ENCODE assay signal across 22 mouse cellular contexts in genomic region chr17:10784401-10784920, GRCm38 (mm10). TPM values are rescaled to one million over a fixed set of nuclear protein-coding genes. Genes with fewer than 3 reads are reported as not detected.
DNase-seq lines count a peak whose midpoint lies in the region; ATAC-seq and TF ChIP-seq lines count a peak whose summit lies in the region.
"Had no signal": no experiment of that assay in that cellular context is flagged by ENCODE, and none has a peak within 500 bp of the region (broad histone marks: within the 10 kb centered on the region; RNA-seq: fewer than 3 reads in every experiment).

No protein-coding gene starts in this region.

- no peaks in the 10 kb centered on the region for H3K36me3 ChIP-seq in hindbrain, postnatal 0 days (ENCODE audit: insufficient read depth, low read length)
- no peaks in the 10 kb centered on the region for H3K36me3 ChIP-seq in hindbrain, embryonic 16.5 days (ENCODE audit: control insufficient read depth, insufficient read depth, low read length)
- H3K36me3 ChIP-seq: embryonic facial prominence, embryonic 13.5 days; forebrain, embryonic 10.5 days; heart, embryonic 13.5 days had no signal

- no peaks in the 10 kb centered on the region for H3K27me3 ChIP-seq in hindbrain, postnatal 0 days (ENCODE audit: insufficient read depth, low read length)
- no peaks in the 10 kb centered on the region for H3K27me3 ChIP-seq in hindbrain, embryonic 16.5 days (replicated peaks; ENCODE audit: control insufficient read depth, insufficient read depth, low read length)
- H3K27me3 ChIP-seq: embryonic facial prominence, embryonic 13.5 days; heart, embryonic 13.5 days had no signal

- no peaks in the 10 kb centered on the region for H3K9me3 ChIP-seq in hindbrain, postnatal 0 days (ENCODE audit: low read length)
- no peaks in the 10 kb centered on the region for H3K9me3 ChIP-seq in hindbrain, embryonic 16.5 days (ENCODE audit: control insufficient read depth, low read length)
- H3K9me3 ChIP-seq: embryonic facial prominence, embryonic 13.5 days; forebrain, embryonic 10.5 days; heart, embryonic 13.5 days had no signal

- TF ChIP-seq CTCF in hindbrain, postnatal 0 days (IDR thresholded peaks at IDR 0.05; ENCODE audit: low read depth) = no peak

- H3K4me1 ChIP-seq in hindbrain, postnatal 0 days (ENCODE audit: insufficient read depth, low read length) = no peaks in the 10 kb centered on the region
- H3K4me1 ChIP-seq in hindbrain, embryonic 16.5 days (ENCODE audit: control insufficient read depth, insufficient read depth, low read depth, low read length) = no peaks in the 10 kb centered on the region; the same call in 1 of the 2 replicates
- H3K4me1 ChIP-seq: embryonic facial prominence, embryonic 13.5 days; forebrain, embryonic 10.5 days had no signal

- peak; percentile 22 to 51 for DNase-seq in cerebellum, postnatal 10 days
- DNase-seq in cerebellum, adult 8-10 months = no peak
- DNase-seq in hindbrain, postnatal 0 days (ENCODE audit: low spot score) = peak; percentile 20
- DNase-seq in adrenal gland, postnatal 25 days = peak; percentile 6
- DNase-seq in gastrocnemius, postnatal 36 days = peak; percentile 18 to 27
- no peak for DNase-seq in frontal cortex, adult 2 months (ENCODE audit: extremely low spot score in 1 of 2, low spot score in 1 of 2)
- DNase-seq: B cell, adult 2 months; cerebellum, adult 9-11 months; heart, postnatal 36 days; kidney, adult 8-10 months; kidney, postnatal 14 days; liver; right cerebral cortex, postnatal 25 days had no signal

- H3K4me2 ChIP-seq in hindbrain, postnatal 0 days (ENCODE audit: low read depth, low read length) = no peak overlapping the region
- no peak overlapping the region for H3K4me2 ChIP-seq in hindbrain, embryonic 16.5 days (ENCODE audit: low read length)
- H3K4me2 ChIP-seq: embryonic facial prominence, embryonic 13.5 days; heart, embryonic 13.5 days had no signal

- no peak for ATAC-seq in hindbrain, postnatal 0 days
- ATAC-seq in hindbrain, embryonic 16.5 days = no peak
- no peak for ATAC-seq in erythroblast, adult 5-6 weeks (replicated peaks; ENCODE audit: low FRiP score, poor library complexity, severe bottlenecking)
- ATAC-seq: lung, postnatal 0 days; midbrain, embryonic 16.5 days had no signal

- 54% methylated on average over 4 of the region's 4 CpGs for WGBS in hindbrain, postnatal 0 days
- WGBS in hindbrain, embryonic 16.5 days = 65% methylated on average over 4 of the region's 4 CpGs

- H3K9ac ChIP-seq in hindbrain, postnatal 0 days (replicated peaks; ENCODE audit: low read length) = no peak overlapping the region
- H3K9ac ChIP-seq in hindbrain, embryonic 16.5 days (ENCODE audit: low read depth, low read length) = no peak overlapping the region
- H3K9ac ChIP-seq: embryonic facial prominence, embryonic 13.5 days; heart, embryonic 13.5 days had no signal

- intact Hi-C loops in gastrocnemius, postnatal 36 days (cut with DNase I) = no loop called here

- H3K27ac ChIP-seq in hindbrain, postnatal 0 days = no peak overlapping the region
- no peak overlapping the region for H3K27ac ChIP-seq in hindbrain, embryonic 16.5 days (ENCODE audit: low read depth, low read length)
- H3K27ac ChIP-seq: embryonic facial prominence, embryonic 13.5 days; forebrain, embryonic 10.5 days; heart, embryonic 13.5 days; stomach, postnatal 0 days had no signal

- H3K4me3 ChIP-seq in hindbrain, postnatal 0 days (ENCODE audit: low read length) = no peak overlapping the region
- no peak overlapping the region for H3K4me3 ChIP-seq in hindbrain, embryonic 16.5 days (ENCODE audit: low read length)
- H3K4me3 ChIP-seq: embryonic facial prominence, embryonic 13.5 days; forebrain, embryonic 10.5 days; heart, embryonic 13.5 days had no signal

RNA-seq across cellular contexts. Expression of gene Pacrg, which starts 55.6 kb away (rescaled TPM):
- 9.5 and 9.9 TPM in 2 replicates for total RNA-seq in hindbrain, postnatal 0 days (2014; rRNA removed)
- polyA plus RNA-seq in hindbrain, postnatal 0 days (2015; fragmentation: Nextera tagmentation; extraction: Ambion mirVana) = 26.1 and 30.2 TPM in 2 replicates
- 21.7 and 23.2 TPM in 2 replicates for polyA plus RNA-seq in hindbrain, embryonic 16.5 days (2015; fragmentation: Nextera tagmentation; extraction: Ambion mirVana)
- total RNA-seq in adrenal gland, postnatal 25 days (2021) = 2.9 and 3.6 TPM in 2 replicates
- total RNA-seq in gastrocnemius, postnatal 36 days (2021) = 1 to 10 TPM; 1.6 to 2.0 TPM
- not detected in 2 replicates for total RNA-seq in erythroblast, adult 5-6 weeks (2015; ENCODE audit: low replicate concordance)
- total RNA-seq in erythroblast, adult 5-6 weeks (2017; ENCODE audit: low replicate concordance) = not detected in 2 replicates
- 21.9 and 25.2 TPM in 2 replicates for polyA plus RNA-seq in frontal cortex, adult 2 months (2012; rRNA removed)
- polyA plus RNA-seq: liver, embryonic 16.5 days had no signal

RNA-seq across cellular contexts. Expression of gene Prkn, which starts 55.7 kb away (rescaled TPM):
- 8.1 and 10.7 TPM in 2 replicates for total RNA-seq in hindbrain, postnatal 0 days (2014; rRNA removed)
- 9.3 and 10.2 TPM in 2 replicates for polyA plus RNA-seq in hindbrain, postnatal 0 days (2015; fragmentation: Nextera tagmentation; extraction: Ambion mirVana)
- 5.7 and 7.3 TPM in 2 replicates for polyA plus RNA-seq in hindbrain, embryonic 16.5 days (2015; fragmentation: Nextera tagmentation; extraction: Ambion mirVana)
- 5.9 and 10.1 TPM in 2 replicates for total RNA-seq in adrenal gland, postnatal 25 days (2021)
- total RNA-seq in gastrocnemius, postnatal 36 days (2021) = 10 to 100 TPM; 15.2 TPM
- 0.42 and 1.9 TPM in 2 replicates for total RNA-seq in erythroblast, adult 5-6 weeks (2015; ENCODE audit: low replicate concordance)
- 0.85 and 1.1 TPM in 2 replicates for total RNA-seq in erythroblast, adult 5-6 weeks (2017; ENCODE audit: low replicate concordance)
- 20.1 and 28.0 TPM in 2 replicates for polyA plus RNA-seq in frontal cortex, adult 2 months (2012; rRNA removed)

Comparison
In these comparisons a context has a peak if more than half of its experiments do, and no peak if none do; other contexts are left out.
1. DNase-seq: peak in cerebellum, postnatal 10 days (2 of 2), hindbrain, postnatal 0 days (single experiment), adrenal gland, postnatal 25 days (single experiment) and gastrocnemius, postnatal 36 days (2 of 2); none in cerebellum, adult 8-10 months (single experiment) and frontal cortex, adult 2 months (0 of 2).